Mouse (Mus musculus): ENCODE measurements around the gene Eef1g.

- TF ChIP-seq CTCF (IDR thresholded peaks at IDR 0.05; ENCODE audit: borderline replicate concordance, control insufficient read depth, extremely low read depth, insufficient read depth, low read length, poor library complexity) (no peak), POLR2A (IDR thresholded peaks at IDR 0.05; ENCODE audit: control insufficient read depth, extremely low read depth, insufficient read depth, low read length, poor library complexity) (no peak)
Observed at GRCm38 (mm10) chr19:8944750-8945149, 22.1 kb upstream of the Eef1g start.
